Mouse (Mus musculus) limb, embryonic 11.5 days (tissue): ENCODE data around the gene T2. TPM values are rescaled to one million over a fixed set of nuclear protein-coding genes. Genes with fewer than 3 reads are reported as not detected.

ENCODE experiments used
- ATAC-seq: fragments of 200-750 bp; cut with Nextera tagmentation; 2 replicates; pipeline ENCODE4 v1.8.0; 2017; ENCODE audit warnings: low read depth; ENCODE audit not compliant: insufficient number of reproducible peaks, low FRiP score, low TSS enrichment
- DNase-seq: peaks from one replicate; pipeline ENCODE4 v3.0.0-alpha.2; 2015; ENCODE audit warnings: low spot score
- H3K27ac ChIP-seq: fragments of 300-500 bp; sonication (generic); replicated peaks from 2 replicates; pipeline ENCODE4 v1.5.1; 2014; ENCODE audit warnings: low read depth, mild to moderate bottlenecking, low read length
- H3K27me3 ChIP-seq: fragments of 300-500 bp; sonication (generic); 2 replicates; pipeline ENCODE4 v1.6.1; 2014; ENCODE audit warnings: mild to moderate bottlenecking, low read length, mixed read lengths; ENCODE audit not compliant: control insufficient read depth, insufficient read depth
- H3K36me3 ChIP-seq: fragments of 300-500 bp; sonication (generic); 2 replicates; pipeline ENCODE4 v1.6.1; 2014; ENCODE audit warnings: mild to moderate bottlenecking, low read length, moderate library complexity, mixed read lengths; ENCODE audit not compliant: control insufficient read depth, insufficient read depth
- H3K4me1 ChIP-seq: fragments of 300-500 bp; sonication (generic); 2 replicates; pipeline ENCODE4 v1.6.1; 2014; ENCODE audit warnings: low read length, mixed read lengths; ENCODE audit not compliant: control insufficient read depth, insufficient read depth
- H3K4me2 ChIP-seq: fragments of 300-500 bp; sonication (generic); 2 replicates; pipeline ENCODE4 v1.6.1; 2014; ENCODE audit warnings: low read depth, mild to moderate bottlenecking, moderate library complexity; ENCODE audit not compliant: severe bottlenecking
- H3K4me3 ChIP-seq: fragments of 300-500 bp; sonication (generic); 2 replicates; pipeline ENCODE4 v1.5.1; 2014; ENCODE audit warnings: low read depth, low read length
- H3K9ac ChIP-seq: fragments of 300-500 bp; sonication (generic); 2 replicates; pipeline ENCODE4 v1.6.1; 2014; ENCODE audit warnings: mild to moderate bottlenecking, low read length
- H3K9me3 ChIP-seq: fragments of 300-500 bp; sonication (generic); 2 replicates; pipeline ENCODE4 v1.6.1; 2016; ENCODE audit warnings: low read length; ENCODE audit not compliant: control insufficient read depth
- WGBS: fragments of 180-500 bp; shearing (Covaris S2); extraction: QIAGEN DNeasy Blood & Tissue Kit; methylation state at CpG from one replicate; pipeline ENCODE4 v1.1.7; 2014; 5-methylcytosine and 5-hydroxymethylcytosine counted together
- polyA plus RNA-seq: library from polyadenylated mRNA; unstranded; fragments of >200 nt; fragmentation: Nextera tagmentation; extraction: Ambion mirVana; gene quantifications from 2 replicates; pipeline ENCODE4 v1.2.1, GENCODE M21; 2014

The T2 gene
- polyA plus RNA-seq, 1 experiment from 2014 or later: 2.1 TPM

DNA sequence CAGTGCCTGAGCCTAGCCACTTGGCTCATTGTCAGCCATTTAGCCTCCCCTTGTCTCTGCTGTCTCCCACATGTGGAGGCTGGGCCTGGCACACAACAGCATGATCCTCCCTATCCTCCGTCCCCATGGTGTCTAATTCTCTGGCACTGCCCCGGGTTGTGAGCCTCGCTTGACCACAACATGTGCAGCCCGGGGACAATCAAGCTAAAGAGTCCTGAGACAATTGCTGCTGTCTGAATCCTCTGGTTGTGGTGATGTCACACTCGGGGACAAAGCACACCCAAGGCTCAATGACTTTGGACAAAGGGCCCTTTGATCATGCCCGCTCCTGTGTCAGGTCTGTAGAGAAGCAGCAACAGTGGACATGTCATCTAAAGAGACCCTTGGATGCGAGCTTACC is 4.7 kb upstream of the T2 start:
- no peaks in the 10 kb centered on the region for H3K36me3 ChIP-seq

GRCm38 (mm10) chr17:8357498-8357897 is 1.7 kb downstream of the T2 start:
- DNase-seq: no peak
- H3K9ac ChIP-seq: no peak overlapping the region
- no peak overlapping the region for H3K4me2 ChIP-seq
- H3K4me3 ChIP-seq: no peak overlapping the region
- peaks cover 6% of the 10 kb centered on the region for H3K4me1 ChIP-seq
- H3K27me3 ChIP-seq: no peaks in the 10 kb centered on the region
- ATAC-seq: no peak
- H3K36me3 ChIP-seq: no peaks in the 10 kb centered on the region
- H3K9me3 ChIP-seq: no peaks in the 10 kb centered on the region
- WGBS: 92% methylated on average over 6 of the region's 6 CpGs
- no peak overlapping the region for H3K27ac ChIP-seq

More for the DNA sequence above, 4.7 kb upstream of the T2 start:
- Histone ChIP-seq H3K27me3 (no peaks in the 10 kb centered on the region), H3K4me1 (no peaks in the 10 kb centered on the region), H3K4me2 (no peak overlapping the region), H3K9ac (no peak overlapping the region), H3K9me3 (no peaks in the 10 kb centered on the region), H3K4me3 (no peak overlapping the region), H3K27ac (no peak overlapping the region)
- DNase-seq: no peak
- ATAC-seq: no peak
- 86% methylated on average over 7 of the region's 7 CpGs for WGBS

DNA sequence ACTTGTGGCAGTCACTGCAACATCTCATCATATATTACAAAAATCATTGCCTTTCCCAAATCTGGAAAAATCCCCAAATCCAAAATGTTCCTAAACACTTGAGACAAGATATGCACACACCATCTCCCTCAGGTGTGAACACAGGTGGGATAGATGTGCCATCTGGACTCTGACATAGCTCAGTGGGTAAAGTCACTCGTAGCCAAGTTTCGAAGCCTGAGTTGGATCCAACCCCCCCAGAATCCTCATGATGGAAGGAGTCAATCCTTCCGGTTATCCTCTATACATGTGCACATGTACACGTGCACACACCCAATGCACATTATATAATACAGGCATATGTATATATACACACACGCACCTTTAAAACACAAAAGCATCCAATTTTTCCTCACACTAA is 5.1 kb downstream of the T2 start:
- no peak overlapping the region for H3K9ac ChIP-seq
- 90% methylated on average over 5 of the region's 5 CpGs for WGBS

GRCm38 (mm10) chr17:8361281-8362103 is 5.7 kb downstream of the T2 start:
- Histone ChIP-seq H3K9ac (no peak overlapping the region), H3K27ac (no peak overlapping the region), H3K9me3 (no peaks in the 10 kb centered on the region), H3K27me3 (no peaks in the 10 kb centered on the region), H3K4me3 (no peak overlapping the region), H3K36me3 (no peaks in the 10 kb centered on the region), H3K4me1 (peaks cover 11% of the 10 kb centered on the region), H3K4me2 (no peak overlapping the region)
- no peak for DNase-seq
- ATAC-seq: no peak
- WGBS: 80% methylated on average over 10 of the region's 10 CpGs

More for the DNA sequence above, 5.1 kb downstream of the T2 start:
- Histone ChIP-seq H3K4me1 (peaks cover 11% of the 10 kb centered on the region), H3K4me3 (no peak overlapping the region), H3K36me3 (no peaks in the 10 kb centered on the region), H3K9me3 (no peaks in the 10 kb centered on the region), H3K27ac (no peak overlapping the region), H3K27me3 (no peaks in the 10 kb centered on the region), H3K4me2 (no peak overlapping the region)
- DNase-seq (no peak), ATAC-seq (no peak)

DNA sequence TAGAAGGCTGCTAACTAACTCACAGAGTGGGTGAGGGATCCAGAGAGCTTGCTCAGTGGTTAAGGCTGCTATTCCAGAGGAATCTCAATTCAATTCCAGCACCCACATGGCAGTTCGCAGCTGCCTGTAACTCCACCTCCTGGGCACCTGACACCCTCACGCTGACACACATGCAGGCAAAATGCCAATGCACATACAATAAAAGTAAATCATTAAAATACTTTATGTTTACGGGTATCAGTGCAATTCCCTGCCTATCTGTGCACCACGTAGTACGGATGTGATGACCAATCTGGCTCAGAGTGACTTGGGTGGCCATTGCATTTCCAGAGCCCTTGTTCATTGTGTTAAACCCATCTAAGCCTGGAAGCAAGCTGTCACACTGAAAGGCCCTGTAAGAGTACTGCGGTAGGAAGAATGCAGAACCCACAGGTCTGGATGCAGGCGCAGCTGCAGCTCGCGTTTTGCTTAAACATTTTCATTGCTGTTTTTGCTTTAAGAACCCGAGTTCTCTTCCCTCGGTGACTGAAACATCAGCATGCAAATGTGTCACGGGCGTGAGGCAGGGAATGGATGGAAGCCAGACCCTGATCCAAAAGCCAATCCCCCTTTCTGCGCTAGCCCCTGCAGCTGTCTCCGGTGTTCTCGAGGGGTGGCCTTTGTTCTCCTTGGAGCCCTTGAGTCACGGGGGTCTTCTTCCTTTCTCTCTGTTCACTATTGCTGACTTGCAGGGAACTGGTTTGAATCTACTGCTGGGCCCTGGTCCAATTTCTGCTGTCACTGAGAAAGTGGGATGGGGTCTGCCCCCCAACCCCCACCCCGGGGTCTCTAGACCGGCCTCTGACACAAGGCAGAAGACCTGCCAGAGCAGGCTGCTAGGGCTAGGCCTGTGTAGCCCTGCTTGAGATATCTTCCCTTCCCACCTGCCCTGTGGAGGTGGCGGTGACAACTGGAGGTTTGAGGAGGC is 12.0 kb downstream of the T2 start:
- peaks cover 24% of the 10 kb centered on the region for H3K4me1 ChIP-seq
- no peak for ATAC-seq

GRCm38 (mm10) chr17:8368570-8368969 is 12.8 kb downstream of the T2 start:
- Histone ChIP-seq H3K27me3 (no peaks in the 10 kb centered on the region), H3K4me2 (no peak overlapping the region), H3K4me1 (peaks cover 22% of the 10 kb centered on the region), H3K9ac (no peak overlapping the region), H3K36me3 (no peaks in the 10 kb centered on the region), H3K9me3 (no peaks in the 10 kb centered on the region), H3K4me3 (no peak overlapping the region), H3K27ac (no peak overlapping the region)
- WGBS: 27% methylated on average over 8 of the region's 8 CpGs
- ATAC-seq (no peak), DNase-seq (no peak)

More for the DNA sequence above, 12.0 kb downstream of the T2 start:
- Histone ChIP-seq H3K27ac (0 out of 2 replicates have a peak overlapping the region, but pooled peaks have one; percentile 12), H3K9me3 (no peaks in the 10 kb centered on the region), H3K36me3 (no peaks in the 10 kb centered on the region), H3K27me3 (no peaks in the 10 kb centered on the region), H3K4me2 (no peak overlapping the region), H3K4me3 (no peak overlapping the region), H3K9ac (peak overlapping the region; percentile 45)
- 23% methylated on average over 20 of the region's 20 CpGs for WGBS
- DNase-seq: peak; percentile 40

- H3K4me1 ChIP-seq: peaks cover 22% of the 10 kb centered on the region
- 72% methylated on average over 2 of the region's 2 CpGs for WGBS
Measured at GRCm38 (mm10) chr17:8369171-8369570, 13.4 kb downstream of the T2 start.

GRCm38 (mm10) chr17:8370634-8371229 is 14.9 kb downstream of the T2 start:
- Histone ChIP-seq H3K4me3 (no peak overlapping the region), H3K4me2 (no peak overlapping the region), H3K36me3 (no peaks in the 10 kb centered on the region), H3K27me3 (no peaks in the 10 kb centered on the region), H3K27ac (no peak overlapping the region), H3K4me1 (peaks cover 23% of the 10 kb centered on the region), H3K9me3 (no peaks in the 10 kb centered on the region), H3K9ac (no peak overlapping the region)
- WGBS: 29% methylated on average over 13 of the region's 13 CpGs
- ATAC-seq: no peak
- DNase-seq: peak; percentile 66

More at GRCm38 (mm10) chr17:8369171-8369570, 13.4 kb downstream of the T2 start:
- H3K9me3 ChIP-seq: no peaks in the 10 kb centered on the region
- H3K9ac ChIP-seq: no peak overlapping the region
- ATAC-seq (no peak), DNase-seq (no peak)
- H3K27me3 ChIP-seq: no peaks in the 10 kb centered on the region
- H3K36me3 ChIP-seq: no peaks in the 10 kb centered on the region
- no peak overlapping the region for H3K27ac ChIP-seq
- no peak overlapping the region for H3K4me2 ChIP-seq
- H3K4me3 ChIP-seq: no peak overlapping the region
